Mouse (Mus musculus): Measurements from ENCODE around the gene Pgc. TPM values are rescaled to one million over a fixed set of nuclear protein-coding genes. Genes with fewer than 3 reads are reported as not detected.

Gene Pgc
- polyA plus RNA-seq, 1 experiment = 0.18 TPM

DNA sequence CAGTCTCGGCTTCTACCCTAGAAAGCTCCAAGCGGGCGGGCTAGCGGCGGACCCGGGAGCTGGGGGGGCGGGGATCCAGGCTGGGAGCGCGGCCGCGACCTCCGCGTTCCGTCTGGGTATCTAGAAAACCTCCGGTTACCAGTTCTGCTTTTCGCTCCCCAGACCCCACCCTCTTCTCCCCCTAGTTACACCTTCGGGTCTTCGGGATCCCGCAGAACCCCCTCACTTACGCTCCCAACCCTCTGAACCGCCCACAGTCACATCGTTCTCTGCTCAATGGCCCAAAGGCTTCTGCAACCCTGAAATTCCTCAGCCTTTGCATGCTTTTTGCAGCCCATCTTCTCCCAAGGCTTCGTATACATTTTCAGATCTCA is 31.3 kb upstream of the Pgc start:
- H3K27me3 ChIP-seq (ENCODE audit: control insufficient read depth, insufficient read depth, low read length) = peaks cover 3% of the 10 kb centered on the region; the same call in 1 of the 2 replicates
- WGBS = 2% methylated on average over 16 of the region's 23 CpGs
- no peak for TF ChIP-seq POLR2A (IDR thresholded peaks at IDR 0.05; ENCODE audit: low read depth, low read length)
- TF ChIP-seq CTCF (IDR thresholded peaks at IDR 0.05; ENCODE audit: extremely low read depth, insufficient read depth, insufficient read length, insufficient replicate concordance) = no peak
- H3K27ac ChIP-seq (ENCODE audit: insufficient read depth, low read length) = no peak overlapping the region
- DNase-seq (ENCODE audit: low read depth in 1 of 2, low spot score in 2 of 2) = no peak
- no peaks in the 10 kb centered on the region for H3K36me3 ChIP-seq (ENCODE audit: control insufficient read depth, insufficient read depth, low read length)
- no peaks in the 10 kb centered on the region for H3K4me1 ChIP-seq (ENCODE audit: control insufficient read depth, insufficient read depth, insufficient read length)
- peak overlapping the region; percentile 64 for H3K4me3 ChIP-seq (ENCODE audit: extremely low read depth, insufficient read depth, insufficient read length)

DNA sequence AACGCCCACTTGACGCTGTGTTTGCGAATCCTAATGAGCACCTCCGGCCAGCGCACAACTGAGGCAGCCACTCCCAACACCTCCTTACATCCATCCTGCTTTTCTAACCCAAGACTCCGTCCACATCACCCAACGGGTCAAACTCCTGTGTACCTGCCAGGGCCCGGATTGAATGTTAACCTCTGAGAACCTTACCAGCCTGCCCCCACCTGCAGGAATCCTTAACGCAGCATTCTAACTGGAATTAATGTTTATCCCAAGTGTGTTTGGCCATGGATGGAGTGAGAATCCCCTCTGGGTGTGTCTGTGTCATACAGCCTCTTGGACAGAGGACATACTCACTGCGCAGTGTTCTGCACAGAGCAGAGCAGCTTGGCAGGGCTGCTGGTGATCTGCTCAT is 28.5 kb upstream of the Pgc start:
- H3K4me1 ChIP-seq (ENCODE audit: control insufficient read depth, insufficient read depth, insufficient read length) = no peaks in the 10 kb centered on the region
- H3K4me3 ChIP-seq (ENCODE audit: extremely low read depth, insufficient read depth, insufficient read length) = no peak overlapping the region
- H3K27ac ChIP-seq (ENCODE audit: insufficient read depth, low read length) = no peak overlapping the region
- H3K27me3 ChIP-seq (ENCODE audit: control insufficient read depth, insufficient read depth, low read length) = peaks cover 3% of the 10 kb centered on the region; the same call in 1 of the 2 replicates
- TF ChIP-seq CTCF (IDR thresholded peaks at IDR 0.05; ENCODE audit: extremely low read depth, insufficient read depth, insufficient read length, insufficient replicate concordance) = no peak
- TF ChIP-seq POLR2A (IDR thresholded peaks at IDR 0.05; ENCODE audit: low read depth, low read length) = no peak
- no peaks in the 10 kb centered on the region for H3K36me3 ChIP-seq (ENCODE audit: control insufficient read depth, insufficient read depth, low read length)
- no peak for DNase-seq (ENCODE audit: low read depth in 1 of 2, low spot score in 2 of 2)
- 93% methylated on average over 10 of the region's 10 CpGs for WGBS

DNA sequence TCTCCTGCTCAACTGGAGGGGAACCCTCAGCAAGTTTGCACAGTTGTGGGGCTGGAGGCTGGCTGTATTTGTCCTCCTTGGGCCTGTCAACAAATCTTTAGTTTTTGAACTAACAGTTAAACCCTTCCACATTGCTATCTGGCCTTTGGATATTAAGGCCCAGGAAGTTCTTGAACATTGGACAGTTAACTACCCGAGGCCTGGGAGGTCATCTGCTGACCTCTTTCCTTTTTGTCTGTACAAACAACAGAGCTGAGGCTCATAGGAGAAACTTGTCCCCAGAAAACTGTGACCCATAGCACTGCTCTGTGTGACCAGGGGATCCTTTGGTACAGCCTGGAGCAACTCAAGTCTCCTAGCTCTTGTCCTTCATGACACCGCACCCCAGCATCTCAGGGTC is 27.6 kb upstream of the Pgc start:
- Histone ChIP-seq H3K4me1 (ENCODE audit: control insufficient read depth, insufficient read depth, insufficient read length) (no peaks in the 10 kb centered on the region), H3K27ac (ENCODE audit: insufficient read depth, low read length) (no peak overlapping the region)

DNA sequence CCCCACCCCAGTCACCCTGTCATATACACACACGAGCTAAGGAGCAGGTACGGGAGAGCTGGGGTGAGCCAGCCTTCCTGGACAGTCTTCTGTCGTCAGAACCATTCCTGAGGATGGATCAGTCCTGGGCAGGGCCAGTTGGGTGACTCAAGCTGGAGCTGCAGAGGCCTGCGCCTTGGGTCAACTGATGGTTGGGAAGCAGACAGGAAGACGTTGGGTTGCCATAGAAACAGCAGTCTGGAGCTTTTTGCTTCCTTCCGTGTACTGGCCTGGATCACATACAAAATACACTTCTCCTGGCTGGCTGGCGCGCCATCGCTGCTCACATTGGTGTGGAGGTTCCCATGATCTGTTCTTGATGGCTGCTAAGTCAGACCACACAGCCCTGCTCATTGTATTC is 24.8 kb upstream of the Pgc start:
- WGBS = 91% methylated on average over 9 of the region's 9 CpGs
- Histone ChIP-seq H3K27ac (ENCODE audit: insufficient read depth, low read length) (no peak overlapping the region), H3K36me3 (ENCODE audit: control insufficient read depth, insufficient read depth, low read length) (no peaks in the 10 kb centered on the region), H3K27me3 (ENCODE audit: control insufficient read depth, insufficient read depth, low read length) (no peaks in the 10 kb centered on the region), H3K4me3 (ENCODE audit: extremely low read depth, insufficient read depth, insufficient read length) (no peak overlapping the region), H3K4me1 (ENCODE audit: control insufficient read depth, insufficient read depth, insufficient read length) (no peaks in the 10 kb centered on the region)
- TF ChIP-seq POLR2A (IDR thresholded peaks at IDR 0.05; ENCODE audit: low read depth, low read length) (no peak), CTCF (IDR thresholded peaks at IDR 0.05; ENCODE audit: extremely low read depth, insufficient read depth, insufficient read length, insufficient replicate concordance) (no peak)
- no peak for DNase-seq (ENCODE audit: low read depth in 1 of 2, low spot score in 2 of 2)

More for the DNA sequence above, 27.6 kb upstream of the Pgc start:
- no peak overlapping the region for H3K4me3 ChIP-seq (ENCODE audit: extremely low read depth, insufficient read depth, insufficient read length)
- DNase-seq (ENCODE audit: low read depth in 1 of 2, low spot score in 2 of 2) = no peak
- WGBS = 86% methylated on average over 2 of the region's 2 CpGs
- H3K36me3 ChIP-seq (ENCODE audit: control insufficient read depth, insufficient read depth, low read length) = no peaks in the 10 kb centered on the region
- TF ChIP-seq POLR2A (IDR thresholded peaks at IDR 0.05; ENCODE audit: low read depth, low read length) = no peak
- no peak for TF ChIP-seq CTCF (IDR thresholded peaks at IDR 0.05; ENCODE audit: extremely low read depth, insufficient read depth, insufficient read length, insufficient replicate concordance)
- H3K27me3 ChIP-seq (ENCODE audit: control insufficient read depth, insufficient read depth, low read length) = peaks cover 3% of the 10 kb centered on the region; the same call in 1 of the 2 replicates

DNA sequence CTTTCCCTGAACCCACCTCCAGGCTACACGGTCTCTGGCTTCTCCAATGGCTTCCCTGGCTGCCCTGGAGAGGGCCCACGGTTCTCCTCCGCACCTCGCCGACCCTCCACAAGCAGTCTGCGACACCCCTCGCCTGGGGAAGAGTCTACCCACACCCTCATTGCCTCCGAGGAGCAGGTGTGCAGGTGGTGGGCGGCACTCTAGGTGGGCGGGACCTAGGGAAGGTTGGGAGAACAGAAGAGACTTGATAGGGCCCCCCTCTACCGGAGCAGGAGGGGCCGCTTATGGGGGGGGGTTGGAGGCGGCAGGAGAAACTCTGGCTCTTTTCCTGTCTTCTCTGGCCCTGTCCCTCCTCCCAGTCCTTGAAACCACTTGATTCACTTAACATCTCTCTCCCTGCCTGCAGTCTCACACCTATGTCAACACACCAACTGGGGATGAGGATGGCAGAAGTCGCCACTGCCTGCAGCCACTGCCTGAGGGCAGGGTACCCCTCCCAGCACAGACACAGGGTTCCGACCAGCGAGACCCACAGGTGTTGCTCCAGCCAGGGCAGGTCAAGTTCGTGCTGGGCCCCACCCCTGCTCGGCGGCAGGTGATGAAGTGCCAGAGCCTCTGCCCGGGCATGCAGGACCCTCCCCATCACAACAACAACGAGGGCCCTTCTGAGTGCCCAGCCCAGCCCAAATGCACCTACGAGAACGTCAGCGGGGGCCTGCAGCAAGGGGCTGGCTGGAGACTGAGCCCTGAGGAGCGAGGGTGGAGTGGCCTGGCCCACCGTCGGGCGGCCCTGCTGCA is 23.9 kb upstream of the Pgc start:
- DNase-seq (ENCODE audit: low read depth in 1 of 2, low spot score in 2 of 2) = no peak
- Histone ChIP-seq H3K4me1 (ENCODE audit: control insufficient read depth, insufficient read depth, insufficient read length) (no peaks in the 10 kb centered on the region), H3K36me3 (ENCODE audit: control insufficient read depth, insufficient read depth, low read length) (no peaks in the 10 kb centered on the region), H3K27ac (ENCODE audit: insufficient read depth, low read length) (no peak overlapping the region), H3K4me3 (ENCODE audit: extremely low read depth, insufficient read depth, insufficient read length) (no peak overlapping the region), H3K27me3 (ENCODE audit: control insufficient read depth, insufficient read depth, low read length) (no peaks in the 10 kb centered on the region)
- 87% methylated on average over 28 of the region's 28 CpGs for WGBS
- TF ChIP-seq CTCF (IDR thresholded peaks at IDR 0.05; ENCODE audit: extremely low read depth, insufficient read depth, insufficient read length, insufficient replicate concordance) = no peak

DNA sequence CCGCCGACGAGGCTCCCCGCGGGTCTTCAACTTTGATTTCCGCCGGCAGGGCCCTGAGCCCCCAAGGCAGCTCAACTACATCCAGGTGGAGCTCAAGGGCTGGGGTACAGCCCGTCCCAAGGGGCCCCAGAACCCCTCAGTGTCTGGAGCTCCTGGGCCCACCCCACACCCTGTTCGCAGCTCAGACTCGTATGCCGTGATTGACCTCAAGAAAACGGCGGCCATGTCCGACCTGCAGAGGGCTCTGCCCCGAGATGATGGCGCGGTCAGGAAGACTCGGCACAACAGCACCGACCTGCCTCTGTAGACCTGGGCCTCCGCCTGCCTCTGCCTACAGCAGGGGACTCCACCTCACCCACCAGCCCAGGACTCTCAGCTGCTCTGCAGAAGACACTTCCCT is 23.1 kb upstream of the Pgc start:
- Histone ChIP-seq H3K27me3 (ENCODE audit: control insufficient read depth, insufficient read depth, low read length) (no peaks in the 10 kb centered on the region), H3K4me1 (ENCODE audit: control insufficient read depth, insufficient read depth, insufficient read length) (no peaks in the 10 kb centered on the region), H3K4me3 (ENCODE audit: extremely low read depth, insufficient read depth, insufficient read length) (no peak overlapping the region), H3K36me3 (ENCODE audit: control insufficient read depth, insufficient read depth, low read length) (no peaks in the 10 kb centered on the region), H3K27ac (ENCODE audit: insufficient read depth, low read length) (no peak overlapping the region)
- DNase-seq (ENCODE audit: low read depth in 1 of 2, low spot score in 2 of 2) = no peak
- 69% methylated on average over 20 of the region's 20 CpGs for WGBS
- TF ChIP-seq CTCF (IDR thresholded peaks at IDR 0.05; ENCODE audit: extremely low read depth, insufficient read depth, insufficient read length, insufficient replicate concordance) = no peak
- TF ChIP-seq POLR2A (IDR thresholded peaks at IDR 0.05; ENCODE audit: low read depth, low read length) = no peak

DNA sequence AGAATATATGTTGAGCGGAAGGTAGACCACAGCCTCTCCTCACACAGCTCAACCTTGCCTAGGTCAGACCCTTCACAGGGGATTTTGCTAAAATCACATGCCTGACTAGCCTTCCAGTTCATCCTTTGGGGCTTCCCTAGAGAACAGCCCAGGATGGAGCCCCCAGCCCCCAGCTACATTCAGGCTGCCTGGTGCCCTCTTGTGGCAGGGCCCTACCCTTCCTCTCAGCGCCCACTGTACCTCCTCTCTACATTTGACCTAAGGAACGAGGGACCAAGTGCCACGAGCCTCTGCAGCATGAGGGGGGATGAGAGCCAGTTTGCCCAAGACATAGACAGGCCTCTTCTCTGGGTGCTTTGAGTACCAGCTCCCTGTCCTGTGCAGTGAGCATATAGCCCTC is 21.9 kb upstream of the Pgc start:
- DNase-seq (ENCODE audit: low read depth in 1 of 2, low spot score in 2 of 2) = no peak
- WGBS = 78% methylated on average over 4 of the region's 4 CpGs
- H3K27me3 ChIP-seq (ENCODE audit: control insufficient read depth, insufficient read depth, low read length) = no peaks in the 10 kb centered on the region

More for the DNA sequence above, 21.9 kb upstream of the Pgc start:
- no peak overlapping the region for H3K27ac ChIP-seq (ENCODE audit: insufficient read depth, low read length)
- no peak overlapping the region for H3K4me3 ChIP-seq (ENCODE audit: extremely low read depth, insufficient read depth, insufficient read length)
- TF ChIP-seq CTCF (IDR thresholded peaks at IDR 0.05; ENCODE audit: extremely low read depth, insufficient read depth, insufficient read length, insufficient replicate concordance) (no peak), POLR2A (IDR thresholded peaks at IDR 0.05; ENCODE audit: low read depth, low read length) (no peak)
- no peaks in the 10 kb centered on the region for H3K36me3 ChIP-seq (ENCODE audit: control insufficient read depth, insufficient read depth, low read length)
- no peaks in the 10 kb centered on the region for H3K4me1 ChIP-seq (ENCODE audit: control insufficient read depth, insufficient read depth, insufficient read length)

Measured in spleen, adult 2 months (tissue).